Mouse (Mus musculus): ENCODE measurements around the gene Mpp3. TPM values are rescaled to one million over a fixed set of nuclear protein-coding genes. Genes with fewer than 3 reads are reported as not detected.
A peak's percentile ranks its signal among the peaks of the same experiment; 100 is the strongest.

Mpp3 gene
- polyA plus RNA-seq, 1 experiment = 3.8 TPM

DNA sequence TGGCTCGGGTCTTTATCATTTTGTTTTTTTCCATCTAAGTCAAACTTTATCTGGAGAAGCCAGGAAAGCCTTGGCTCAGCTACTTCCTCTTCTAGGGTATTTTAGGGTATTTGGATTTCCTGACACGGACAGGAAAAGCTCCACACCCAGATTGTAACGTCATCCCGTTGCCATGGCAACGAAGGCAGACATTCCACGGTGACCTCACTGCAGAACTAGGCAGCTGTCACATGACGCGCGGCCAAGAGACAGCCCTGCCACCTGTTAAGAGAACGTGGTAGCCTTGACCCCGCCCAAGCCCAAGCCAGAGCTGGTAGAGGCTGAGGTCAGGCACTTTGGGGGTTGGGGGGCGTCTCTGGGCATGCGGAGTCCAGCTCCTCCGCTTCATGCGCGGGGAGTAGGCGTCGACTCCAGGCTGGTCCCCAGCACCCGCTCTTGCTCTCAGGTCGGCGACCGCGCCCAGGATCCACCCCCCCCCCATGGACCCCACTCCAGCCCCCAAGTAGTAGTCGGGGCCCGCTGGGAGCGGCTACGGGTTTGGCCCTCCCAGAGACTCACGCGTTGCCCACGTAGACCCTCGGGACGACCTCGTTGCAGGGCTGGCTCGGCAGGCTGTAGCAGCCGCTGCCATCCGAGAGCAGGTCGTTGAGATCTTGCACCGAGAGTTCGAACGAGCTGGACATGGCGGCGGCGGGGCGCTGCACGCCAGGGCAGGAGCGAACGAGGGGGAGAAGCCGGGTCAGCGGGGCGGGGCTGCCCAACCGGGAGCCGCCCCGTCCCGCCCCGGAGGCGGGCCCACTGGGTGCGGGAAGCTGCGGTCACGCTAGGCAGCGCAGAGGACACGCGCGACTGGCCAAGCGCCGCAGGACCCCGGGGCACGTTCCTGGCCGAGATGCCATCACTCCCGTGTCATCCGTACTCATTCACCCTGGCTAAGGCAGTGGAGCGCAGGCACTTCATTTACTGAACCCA, 43.9 kb downstream of the Mpp3 start, which contains the start of gene Cfap97d1:
TSS of gene Cfap97d1 (plus strand) at position 226 of the 972 bp plus-strand sequence.
- Histone ChIP-seq H3K27me3 (ENCODE audit: control insufficient read depth, insufficient read depth, low read length, poor library complexity, severe bottlenecking) (no peaks in the 10 kb centered on the region), H3K27ac (ENCODE audit: insufficient read depth, low read length) (no peak within 1 kb of the TSS), H3K9ac (ENCODE audit: low read depth, poor library complexity, severe bottlenecking) (peak within 1 kb of the TSS; percentile 61), H3K9me3 (replicated peaks; ENCODE audit: control insufficient read depth, insufficient read depth, low read length, poor library complexity, severe bottlenecking) (no peaks in the 10 kb centered on the region), H3K4me3 (ENCODE audit: low read depth, low read length) (peak within 1 kb of the TSS; percentile 82), H3K4me1 (ENCODE audit: control insufficient read depth, insufficient read depth, low read length) (peaks cover 6% of the 10 kb centered on the region), H3K36me3 (ENCODE audit: control insufficient read depth, insufficient read depth, low read length, poor library complexity, severe bottlenecking) (no peaks in the 10 kb centered on the region)
- TF ChIP-seq CTCF (IDR thresholded peaks at IDR 0.05; ENCODE audit: low read depth, low read length) (no peak), POLR2A (IDR thresholded peaks at IDR 0.05; ENCODE audit: insufficient read depth, low read length) (peak; percentile 7), EP300 (IDR thresholded peaks at IDR 0.05; ENCODE audit: insufficient read depth, low read depth, low read length) (peak; percentile 55; the same call in 1 of the 2 replicates)

DNA sequence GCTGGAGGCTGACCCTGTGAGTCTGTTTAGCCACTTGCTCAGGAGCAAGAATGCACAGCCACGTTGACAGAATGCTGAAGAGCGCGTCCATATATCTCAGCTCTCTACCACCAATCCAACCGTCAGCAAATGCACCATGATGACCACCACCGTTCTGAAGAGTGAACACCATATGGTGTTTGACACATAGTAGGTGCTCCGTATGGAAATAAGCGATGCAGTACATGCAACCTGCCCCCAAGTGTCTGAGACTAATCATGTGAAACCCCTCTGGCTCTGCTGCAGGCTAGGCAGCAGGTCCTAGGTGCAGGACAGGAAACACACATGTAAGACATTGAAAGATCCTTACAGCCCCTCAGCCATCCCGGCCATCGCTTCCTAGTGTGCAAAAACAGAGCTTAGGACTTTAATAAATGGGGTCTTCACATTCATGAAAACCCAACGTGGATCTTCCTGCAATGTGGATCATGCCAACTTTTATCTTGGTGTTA, 44.8 kb downstream of the Mpp3 start:
- no peak overlapping the region for H3K9ac ChIP-seq (ENCODE audit: low read depth, poor library complexity, severe bottlenecking)
- H3K9me3 ChIP-seq (replicated peaks; ENCODE audit: control insufficient read depth, insufficient read depth, low read length, poor library complexity, severe bottlenecking) = no peaks in the 10 kb centered on the region
- no peaks in the 10 kb centered on the region for H3K27me3 ChIP-seq (ENCODE audit: control insufficient read depth, insufficient read depth, low read length, poor library complexity, severe bottlenecking)
- H3K27ac ChIP-seq (ENCODE audit: insufficient read depth, low read length) = no peak overlapping the region
- TF ChIP-seq CTCF (IDR thresholded peaks at IDR 0.05; ENCODE audit: low read depth, low read length) (no peak), EP300 (IDR thresholded peaks at IDR 0.05; ENCODE audit: insufficient read depth, low read depth, low read length) (no peak), POLR2A (IDR thresholded peaks at IDR 0.05; ENCODE audit: insufficient read depth, low read length) (no peak)
- peaks cover 6% of the 10 kb centered on the region for H3K4me1 ChIP-seq (ENCODE audit: control insufficient read depth, insufficient read depth, low read length)
- H3K4me3 ChIP-seq (ENCODE audit: low read depth, low read length) = no peak overlapping the region
- H3K36me3 ChIP-seq (ENCODE audit: control insufficient read depth, insufficient read depth, low read length, poor library complexity, severe bottlenecking) = no peaks in the 10 kb centered on the region

DNA sequence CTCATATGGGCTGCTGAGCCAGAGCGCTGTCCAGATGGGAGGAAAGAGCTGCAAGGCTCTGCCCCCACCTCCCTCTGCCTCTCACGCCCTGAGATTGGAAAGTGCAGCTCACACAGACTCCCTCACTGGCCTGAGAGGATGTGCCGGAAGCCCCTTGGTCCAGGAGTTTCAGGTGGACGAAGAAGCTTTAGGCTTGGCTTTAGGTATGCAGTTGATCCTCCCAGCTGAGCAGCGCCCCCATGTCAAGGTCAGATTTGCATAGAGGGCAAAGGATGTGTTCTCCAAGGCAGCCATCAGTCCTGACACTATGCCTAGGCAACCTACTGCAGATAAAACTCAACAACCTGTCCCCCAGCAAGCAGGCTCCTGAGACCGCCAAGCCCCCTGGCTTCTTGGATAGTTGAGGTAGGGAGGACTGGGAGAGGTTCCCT, 45.3 kb downstream of the Mpp3 start:
- Histone ChIP-seq H3K4me1 (ENCODE audit: control insufficient read depth, insufficient read depth, low read length) (peaks cover 6% of the 10 kb centered on the region), H3K27ac (ENCODE audit: insufficient read depth, low read length) (no peak overlapping the region), H3K36me3 (ENCODE audit: control insufficient read depth, insufficient read depth, low read length, poor library complexity, severe bottlenecking) (no peaks in the 10 kb centered on the region), H3K9me3 (replicated peaks; ENCODE audit: control insufficient read depth, insufficient read depth, low read length, poor library complexity, severe bottlenecking) (no peaks in the 10 kb centered on the region), H3K9ac (ENCODE audit: low read depth, poor library complexity, severe bottlenecking) (no peak overlapping the region), H3K4me3 (ENCODE audit: low read depth, low read length) (no peak overlapping the region), H3K27me3 (ENCODE audit: control insufficient read depth, insufficient read depth, low read length, poor library complexity, severe bottlenecking) (no peaks in the 10 kb centered on the region)
- 0 out of 2 replicates have a peak, but pooled peaks have one; percentile 21 for TF ChIP-seq EP300 (IDR thresholded peaks at IDR 0.05; ENCODE audit: insufficient read depth, low read depth, low read length)
- TF ChIP-seq CTCF (IDR thresholded peaks at IDR 0.05; ENCODE audit: low read depth, low read length) = no peak

DNA sequence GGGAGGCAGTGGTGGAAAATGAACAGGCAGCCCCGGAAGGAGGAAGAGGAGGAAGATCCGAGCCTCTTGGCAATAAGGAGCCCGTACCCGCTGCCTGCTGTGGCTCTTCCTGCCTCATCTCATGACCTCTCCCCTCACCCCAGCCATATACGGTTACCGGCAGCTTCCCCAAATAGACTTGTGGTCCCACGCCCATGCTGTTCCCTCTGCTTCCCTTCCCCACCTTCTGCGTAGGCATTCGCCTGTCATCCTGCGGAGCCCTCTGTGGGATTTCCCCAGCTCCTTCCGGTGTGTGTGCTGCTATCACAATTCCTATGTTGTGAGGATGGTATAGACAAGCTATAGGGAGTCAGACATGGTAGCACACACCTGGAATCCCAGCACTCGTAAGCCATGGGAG, 46.4 kb downstream of the Mpp3 start:
- Histone ChIP-seq H3K27me3 (ENCODE audit: control insufficient read depth, insufficient read depth, low read length, poor library complexity, severe bottlenecking) (no peaks in the 10 kb centered on the region), H3K9ac (ENCODE audit: low read depth, poor library complexity, severe bottlenecking) (no peak overlapping the region), H3K9me3 (replicated peaks; ENCODE audit: control insufficient read depth, insufficient read depth, low read length, poor library complexity, severe bottlenecking) (no peaks in the 10 kb centered on the region), H3K4me1 (ENCODE audit: control insufficient read depth, insufficient read depth, low read length) (peaks cover 6% of the 10 kb centered on the region), H3K36me3 (ENCODE audit: control insufficient read depth, insufficient read depth, low read length, poor library complexity, severe bottlenecking) (no peaks in the 10 kb centered on the region), H3K27ac (ENCODE audit: insufficient read depth, low read length) (no peak overlapping the region), H3K4me3 (ENCODE audit: low read depth, low read length) (no peak overlapping the region)
- TF ChIP-seq CTCF (IDR thresholded peaks at IDR 0.05; ENCODE audit: low read depth, low read length) (no peak), POLR2A (IDR thresholded peaks at IDR 0.05; ENCODE audit: insufficient read depth, low read length) (no peak), EP300 (IDR thresholded peaks at IDR 0.05; ENCODE audit: insufficient read depth, low read depth, low read length) (no peak)

DNA sequence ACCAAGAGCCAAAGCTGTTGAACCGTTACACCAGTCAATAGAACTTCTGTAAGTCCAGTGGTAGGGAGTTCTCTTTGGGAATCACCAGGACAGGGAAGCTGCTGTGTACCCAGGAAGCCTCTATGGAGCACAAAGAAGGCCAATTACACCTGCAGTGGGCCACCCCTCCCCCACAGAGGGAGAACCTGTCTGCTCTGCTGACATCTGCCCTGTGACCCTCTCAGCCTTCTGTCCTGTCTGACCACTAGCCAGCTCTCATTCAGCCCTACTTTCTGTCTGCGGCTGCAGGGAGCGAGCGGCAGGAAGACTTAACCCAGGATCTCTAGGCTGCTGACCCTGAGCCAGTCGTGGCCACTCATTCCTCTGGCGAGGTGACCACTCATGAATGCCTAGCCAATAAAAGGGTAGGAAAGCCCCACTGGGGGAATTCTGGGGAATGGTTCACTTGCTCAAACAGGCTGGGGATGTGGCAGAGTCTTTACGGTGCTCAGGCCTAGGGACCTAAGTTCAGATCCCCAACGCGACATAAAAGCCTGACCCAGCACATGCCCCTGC, 47.6 kb downstream of the Mpp3 start:
- H3K9me3 ChIP-seq (replicated peaks; ENCODE audit: control insufficient read depth, insufficient read depth, low read length, poor library complexity, severe bottlenecking) = no peaks in the 10 kb centered on the region
- no peak overlapping the region for H3K27ac ChIP-seq (ENCODE audit: insufficient read depth, low read length)
- H3K9ac ChIP-seq (ENCODE audit: low read depth, poor library complexity, severe bottlenecking) = no peak overlapping the region
- no peaks in the 10 kb centered on the region for H3K27me3 ChIP-seq (ENCODE audit: control insufficient read depth, insufficient read depth, low read length, poor library complexity, severe bottlenecking)
- no peak for TF ChIP-seq CTCF (IDR thresholded peaks at IDR 0.05; ENCODE audit: low read depth, low read length)
- no peak for TF ChIP-seq EP300 (IDR thresholded peaks at IDR 0.05; ENCODE audit: insufficient read depth, low read depth, low read length)
- no peak for TF ChIP-seq POLR2A (IDR thresholded peaks at IDR 0.05; ENCODE audit: insufficient read depth, low read length)
- peaks cover 6% of the 10 kb centered on the region for H3K4me1 ChIP-seq (ENCODE audit: control insufficient read depth, insufficient read depth, low read length)
- no peaks in the 10 kb centered on the region for H3K36me3 ChIP-seq (ENCODE audit: control insufficient read depth, insufficient read depth, low read length, poor library complexity, severe bottlenecking)
- H3K4me3 ChIP-seq (ENCODE audit: low read depth, low read length) = no peak overlapping the region
